Mouse (Mus musculus) midbrain, embryonic 16.5 days (tissue): ENCODE measurements around the gene Mroh2a. TPM values are rescaled to one million over a fixed set of nuclear protein-coding genes. Genes with fewer than 3 reads are reported as not detected.

Experiments used
- ATAC-seq: fragments of 200-750 bp; cut with Nextera tagmentation; 2 replicates; pipeline ENCODE4 v1.8.0; 2017; ENCODE audit warnings: moderate TSS enrichment
- H3K27ac ChIP-seq: fragments of 300-500 bp; sonication (generic); 2 replicates; pipeline ENCODE4 v1.5.1; 2014; ENCODE audit warnings: mild to moderate bottlenecking, low read length, mixed read lengths
- H3K27me3 ChIP-seq: fragments of 300-500 bp; sonication (generic); 2 replicates; pipeline ENCODE4 v1.6.1; 2014; ENCODE audit warnings: low read depth, low read length, mixed read lengths; ENCODE audit not compliant: control insufficient read depth, insufficient read depth
- H3K36me3 ChIP-seq: fragments of 300-500 bp; sonication (generic); 2 replicates; pipeline ENCODE4 v1.6.1; 2014; ENCODE audit warnings: mild to moderate bottlenecking, low read length, moderate library complexity, mixed read lengths; ENCODE audit not compliant: control insufficient read depth, insufficient read depth
- H3K4me1 ChIP-seq: fragments of 300-500 bp; sonication (generic); 2 replicates; pipeline ENCODE4 v1.6.1; 2014; ENCODE audit warnings: mild to moderate bottlenecking, low read length, mixed read lengths; ENCODE audit not compliant: control insufficient read depth, insufficient read depth
- H3K4me2 ChIP-seq: fragments of 300-500 bp; sonication (generic); 2 replicates; pipeline ENCODE4 v1.6.1; 2014; ENCODE audit warnings: mild to moderate bottlenecking, low read length, mixed read lengths
- H3K4me3 ChIP-seq: fragments of 300-500 bp; sonication (generic); 2 replicates; pipeline ENCODE4 v1.5.1; 2014; ENCODE audit warnings: low read depth, mild to moderate bottlenecking, low read length, moderate library complexity, mixed read lengths
- H3K9ac ChIP-seq: fragments of 300-500 bp; sonication (generic); 2 replicates; pipeline ENCODE4 v1.6.1; 2014; ENCODE audit warnings: low read depth, low read length, mixed read lengths
- H3K9me3 ChIP-seq: fragments of 300-500 bp; sonication (generic); replicated peaks from 2 replicates; pipeline ENCODE4 v1.6.1; 2014; ENCODE audit warnings: mild to moderate bottlenecking, low read length, mixed read lengths; ENCODE audit not compliant: control insufficient read depth, poor library complexity, severe bottlenecking
- WGBS: fragments of 180-500 bp; shearing (Covaris S2); extraction: QIAGEN DNeasy Blood & Tissue Kit; methylation state at CpG from one replicate; pipeline ENCODE4 v1.1.7; 2014; 5-methylcytosine and 5-hydroxymethylcytosine counted together
- polyA plus RNA-seq: library from polyadenylated mRNA; unstranded; fragments of >200 nt; fragmentation: Nextera tagmentation; extraction: Ambion mirVana; gene quantifications from 2 replicates; pipeline ENCODE4 v1.2.1, GENCODE M21; 2015

Mroh2a gene
- polyA plus RNA-seq, 1 experiment from 2014 or later: 0.92 TPM

GRCm38 (mm10) chr1:88275078-88275680 is 48.4 kb downstream of the Mroh2a start:
- H3K4me3 ChIP-seq: no peak overlapping the region
- peaks cover 21% of the 10 kb centered on the region for H3K4me1 ChIP-seq
- H3K36me3 ChIP-seq: peaks cover 13% of the 10 kb centered on the region
- no peak overlapping the region for H3K4me2 ChIP-seq
- no peak for ATAC-seq
- H3K27ac ChIP-seq: no peak overlapping the region
- 70% methylated on average over 13 of the region's 13 CpGs for WGBS
- no peak overlapping the region for H3K9ac ChIP-seq
- no peaks in the 10 kb centered on the region for H3K27me3 ChIP-seq
- H3K9me3 ChIP-seq: no peaks in the 10 kb centered on the region

GRCm38 (mm10) chr1:88275698-88276523 is 49.1 kb downstream of the Mroh2a start:
- 67% methylated on average over 13 of the region's 13 CpGs for WGBS
- peaks cover 13% of the 10 kb centered on the region for H3K36me3 ChIP-seq
- H3K4me3 ChIP-seq: peak overlapping the region; percentile 46
- H3K9ac ChIP-seq: peak overlapping the region; percentile 74
- no peak for ATAC-seq
- H3K4me1 ChIP-seq: peaks cover 21% of the 10 kb centered on the region
- no peaks in the 10 kb centered on the region for H3K9me3 ChIP-seq
- no peak overlapping the region for H3K27ac ChIP-seq
- no peaks in the 10 kb centered on the region for H3K27me3 ChIP-seq
- peak overlapping the region; percentile 59 for H3K4me2 ChIP-seq

DNA sequence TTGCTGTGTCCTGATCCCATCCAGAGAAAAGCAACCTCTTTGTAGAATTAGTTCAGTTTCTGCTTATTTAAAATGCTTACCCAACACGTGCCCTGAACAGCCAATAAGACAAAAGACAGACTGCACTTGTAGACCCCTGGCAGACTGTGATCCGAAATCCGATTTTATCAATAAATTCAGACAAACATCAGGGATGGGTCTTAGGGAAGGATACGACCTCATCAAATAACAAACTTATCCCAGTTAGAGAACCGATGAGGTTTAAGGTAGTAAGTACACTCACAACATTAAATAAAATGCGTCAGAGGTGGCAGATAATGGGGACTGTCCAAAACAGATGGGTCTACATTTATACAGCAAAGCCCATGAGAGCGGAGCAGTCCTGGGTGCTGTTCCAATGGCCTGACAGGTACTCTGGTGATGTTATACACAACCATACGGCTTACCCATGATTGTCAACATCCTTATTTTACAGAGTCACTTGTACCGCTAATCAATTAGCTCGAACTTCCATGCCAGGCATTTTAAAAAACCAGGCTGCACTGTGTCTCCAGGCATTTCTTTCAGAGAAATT is 49.8 kb downstream of the Mroh2a start:
- Histone ChIP-seq H3K27me3 (no peaks in the 10 kb centered on the region), H3K36me3 (peaks cover 11% of the 10 kb centered on the region), H3K27ac (peak overlapping the region; percentile 63), H3K4me3 (peak overlapping the region; percentile 46), H3K9ac (peak overlapping the region; percentile 74), H3K4me2 (peak overlapping the region; percentile 59), H3K4me1 (peaks cover 21% of the 10 kb centered on the region), H3K9me3 (no peaks in the 10 kb centered on the region; the same call in 1 of the 2 replicates)
- peak; percentile 44 for ATAC-seq
- 24% methylated on average over 10 of the region's 10 CpGs for WGBS

GRCm38 (mm10) chr1:88277098-88277817 is 50.5 kb downstream of the Mroh2a start, which contains the start of the genes Hjurp and Trpm8:
Gene Hjurp (minus strand): TSS chr1:88277633.
Gene Trpm8 (plus strand): TSS chr1:88277661.
- peak within 1 kb of the TSS; percentile 74 for H3K9ac ChIP-seq
- peaks cover 11% of the 10 kb centered on the region for H3K36me3 ChIP-seq
- WGBS: under 1% methylated on average over 50 of the region's 50 CpGs
- H3K27me3 ChIP-seq: no peaks in the 10 kb centered on the region
- peak; percentile 98 for ATAC-seq
- H3K27ac ChIP-seq: peak within 1 kb of the TSS; percentile 63
- H3K4me1 ChIP-seq: peaks cover 21% of the 10 kb centered on the region
- no peaks in the 10 kb centered on the region; the same call in 1 of the 2 replicates for H3K9me3 ChIP-seq
- H3K4me2 ChIP-seq: peak within 1 kb of the TSS; percentile 59
- peak within 1 kb of the TSS; percentile 46 for H3K4me3 ChIP-seq

- ATAC-seq: peak; percentile 33
- Histone ChIP-seq H3K27ac (peak overlapping the region; percentile 63), H3K9me3 (no peaks in the 10 kb centered on the region; the same call in 1 of the 2 replicates), H3K36me3 (peaks cover 7% of the 10 kb centered on the region), H3K4me3 (peak overlapping the region; percentile 46), H3K27me3 (no peaks in the 10 kb centered on the region), H3K9ac (peak overlapping the region; percentile 74), H3K4me1 (peaks cover 21% of the 10 kb centered on the region), H3K4me2 (peak overlapping the region; percentile 59)
- 63% methylated on average over 18 of the region's 18 CpGs for whole genome bisulfite sequencing
Measured at GRCm38 (mm10) chr1:88277818-88278511, 51.2 kb downstream of the Mroh2a start.

- ATAC-seq: no peak
- Histone ChIP-seq H3K9me3 (peaks cover 8% of the 10 kb centered on the region; the same call in 1 of the 2 replicates), H3K27me3 (no peaks in the 10 kb centered on the region), H3K4me2 (no peak overlapping the region), H3K9ac (no peak overlapping the region), H3K4me1 (peaks cover 21% of the 10 kb centered on the region), H3K36me3 (peaks cover 1% of the 10 kb centered on the region), H3K4me3 (no peak overlapping the region), H3K27ac (no peak overlapping the region)
- 71% methylated on average over 9 of the region's 9 CpGs for WGBS
Measured at GRCm38 (mm10) chr1:88279111-88280005, 52.6 kb downstream of the Mroh2a start.

GRCm38 (mm10) chr1:88280006-88280690 is 53.4 kb downstream of the Mroh2a start:
- no peak for ATAC-seq
- WGBS: 72% methylated on average over 15 of the region's 15 CpGs

More at GRCm38 (mm10) chr1:88280006-88280690, 53.4 kb downstream of the Mroh2a start:
- no peak overlapping the region for H3K27ac ChIP-seq
- H3K4me2 ChIP-seq: no peak overlapping the region
- peaks cover 21% of the 10 kb centered on the region for H3K4me1 ChIP-seq
- H3K4me3 ChIP-seq: no peak overlapping the region
- peaks cover 16% of the 10 kb centered on the region; the same call in 1 of the 2 replicates for H3K9me3 ChIP-seq
- no peak overlapping the region for H3K9ac ChIP-seq
- no peaks in the 10 kb centered on the region for H3K27me3 ChIP-seq
- no peaks in the 10 kb centered on the region for H3K36me3 ChIP-seq
